ENCODE assay signal across 9 mouse cellular contexts in the genomic region with DNA sequence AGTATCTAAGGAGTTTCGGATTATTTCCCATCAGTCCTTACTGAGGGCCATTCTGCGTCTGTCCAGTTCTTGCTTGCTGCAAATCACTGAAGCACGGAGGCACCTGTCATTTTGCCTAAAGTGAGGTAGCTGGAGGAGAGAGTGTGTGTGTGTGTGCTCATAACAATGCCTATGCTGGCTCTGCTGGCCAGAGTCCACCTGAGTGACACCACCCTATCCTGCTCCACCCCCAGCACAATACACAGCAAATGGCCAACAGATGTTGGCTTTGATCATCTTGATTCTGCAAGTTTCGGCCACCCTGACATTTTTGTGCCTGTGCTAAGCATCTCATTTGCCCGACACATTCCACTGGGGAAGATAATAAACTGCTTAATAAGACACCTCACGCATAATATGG. TPM values are rescaled to one million over a fixed set of nuclear protein-coding genes. Genes with fewer than 3 reads are reported as not detected.
DNase-seq lines count a peak whose midpoint lies in the region; ATAC-seq and TF ChIP-seq lines count a peak whose summit lies in the region.
"Had no signal": no experiment of that assay in that cellular context is flagged by ENCODE, and none has a peak within 500 bp of the region (broad histone marks: within the 10 kb centered on the region; RNA-seq: fewer than 3 reads in every experiment).

No protein-coding gene starts in this region.

- H3K9ac ChIP-seq in hindbrain, embryonic 16.5 days (ENCODE audit: low read depth, low read length) = no peak overlapping the region
- no peak overlapping the region; the same call in 1 of the 2 replicates for H3K9ac ChIP-seq in forebrain, embryonic 11.5 days (ENCODE audit: low read length)
- no peak overlapping the region for H3K9ac ChIP-seq in kidney, postnatal 0 days (ENCODE audit: low read depth, low read length)
- H3K9ac ChIP-seq in midbrain, embryonic 15.5 days = no peak overlapping the region

- peaks cover 24% of the 10 kb centered on the region for H3K36me3 ChIP-seq in hindbrain, embryonic 10.5 days
- no peaks in the 10 kb centered on the region for H3K36me3 ChIP-seq in hindbrain, embryonic 16.5 days (ENCODE audit: control insufficient read depth, insufficient read depth, low read length)
- no peaks in the 10 kb centered on the region for H3K36me3 ChIP-seq in forebrain, embryonic 11.5 days (ENCODE audit: control insufficient read depth, insufficient read depth, low read length)
- no peaks in the 10 kb centered on the region for H3K36me3 ChIP-seq in kidney, postnatal 0 days (ENCODE audit: insufficient read depth, low read length)
- H3K36me3 ChIP-seq in midbrain, embryonic 15.5 days (replicated peaks) = no peaks in the 10 kb centered on the region

- peaks cover 23% of the 10 kb centered on the region for H3K27me3 ChIP-seq in hindbrain, embryonic 10.5 days (ENCODE audit: insufficient read depth, poor library complexity, severe bottlenecking)
- no peaks in the 10 kb centered on the region; the same call in 1 of the 2 replicates for H3K27me3 ChIP-seq in hindbrain, embryonic 16.5 days (replicated peaks; ENCODE audit: control insufficient read depth, insufficient read depth, low read length)
- H3K27me3 ChIP-seq in forebrain, embryonic 11.5 days (ENCODE audit: control insufficient read depth, insufficient read depth, low read length) = no peaks in the 10 kb centered on the region
- H3K27me3 ChIP-seq in kidney, postnatal 0 days (ENCODE audit: insufficient read depth, low read length) = no peaks in the 10 kb centered on the region
- H3K27me3 ChIP-seq in midbrain, embryonic 15.5 days (replicated peaks) = no peaks in the 10 kb centered on the region

- WGBS in hindbrain, embryonic 10.5 days = 74% methylated on average over 6 of the region's 6 CpGs
- 66% methylated on average over 6 of the region's 6 CpGs for WGBS in hindbrain, embryonic 16.5 days
- WGBS in forebrain, embryonic 11.5 days = 78% methylated on average over 6 of the region's 6 CpGs
- 59% methylated on average over 6 of the region's 6 CpGs for WGBS in kidney, postnatal 0 days
- 68% methylated on average over 6 of the region's 6 CpGs for WGBS in midbrain, embryonic 15.5 days

- no peak overlapping the region; the same call in 1 of the 2 replicates for H3K4me2 ChIP-seq in hindbrain, embryonic 16.5 days (ENCODE audit: low read length)
- H3K4me2 ChIP-seq in forebrain, embryonic 11.5 days (ENCODE audit: low read depth, low read length, severe bottlenecking) = peak overlapping the region; percentile 69
- H3K4me2 ChIP-seq in kidney, postnatal 0 days (ENCODE audit: low read length) = peak overlapping the region; percentile 94
- 0 out of 2 replicates have a peak overlapping the region, but pooled peaks have one; percentile 68 for H3K4me2 ChIP-seq in midbrain, embryonic 15.5 days

- peaks cover 66% of the 10 kb centered on the region for H3K4me1 ChIP-seq in hindbrain, embryonic 10.5 days (replicated peaks)
- H3K4me1 ChIP-seq in hindbrain, embryonic 16.5 days (ENCODE audit: control insufficient read depth, insufficient read depth, low read depth, low read length) = peaks cover 36% of the 10 kb centered on the region
- H3K4me1 ChIP-seq in forebrain, embryonic 11.5 days (replicated peaks; ENCODE audit: control insufficient read depth, insufficient read depth, low read length) = peaks cover 16% of the 10 kb centered on the region; the same call in 1 of the 2 replicates
- H3K4me1 ChIP-seq in kidney, postnatal 0 days (replicated peaks; ENCODE audit: insufficient read depth, low read length) = peaks cover 30% of the 10 kb centered on the region
- peaks cover 35% of the 10 kb centered on the region for H3K4me1 ChIP-seq in midbrain, embryonic 15.5 days

- no peak for TF ChIP-seq CTCF in kidney, postnatal 0 days (IDR thresholded peaks at IDR 0.05; ENCODE audit: low read depth)

- H3K27ac ChIP-seq in hindbrain, embryonic 10.5 days = peak overlapping the region; percentile 96
- H3K27ac ChIP-seq in hindbrain, embryonic 16.5 days (ENCODE audit: low read depth, low read length) = no peak overlapping the region
- H3K27ac ChIP-seq in forebrain, embryonic 11.5 days (ENCODE audit: low read depth, low read length) = no peak overlapping the region
- H3K27ac ChIP-seq in kidney, postnatal 0 days = no peak overlapping the region; the same call in 1 of the 2 replicates
- no peak overlapping the region for H3K27ac ChIP-seq in midbrain, embryonic 15.5 days

- no peaks in the 10 kb centered on the region for H3K9me3 ChIP-seq in hindbrain, embryonic 10.5 days
- H3K9me3 ChIP-seq in hindbrain, embryonic 16.5 days (ENCODE audit: control insufficient read depth, low read length) = no peaks in the 10 kb centered on the region
- no peaks in the 10 kb centered on the region for H3K9me3 ChIP-seq in forebrain, embryonic 11.5 days (ENCODE audit: control insufficient read depth, low read length)
- no peaks in the 10 kb centered on the region for H3K9me3 ChIP-seq in kidney, postnatal 0 days (replicated peaks; ENCODE audit: low read length)
- no peaks in the 10 kb centered on the region for H3K9me3 ChIP-seq in midbrain, embryonic 15.5 days
- H3K9me3 ChIP-seq: G1E had no signal

- ATAC-seq in hindbrain, embryonic 16.5 days = no peak
- no peak for ATAC-seq in forebrain, embryonic 11.5 days (replicated peaks; ENCODE audit: low FRiP score)
- no peak for ATAC-seq in kidney, postnatal 0 days (replicated peaks; ENCODE audit: low FRiP score, low read depth)
- no peak for ATAC-seq in midbrain, embryonic 15.5 days (replicated peaks)

- DNase-seq in hindbrain, embryonic 10.5 days (ENCODE audit: low spot score) = no peak
- no peak for DNase-seq in forebrain, embryonic 11.5 days (ENCODE audit: low spot score)
- no peak for DNase-seq in kidney, postnatal 0 days (ENCODE audit: low spot score)
- DNase-seq in spleen, adult 18-20 months = no peak
- no peak for DNase-seq in urinary bladder, adult 2 months (ENCODE audit: low spot score)
- DNase-seq in layer of hippocampus, adult 9-11 months = no peak

- peak overlapping the region; percentile 87 for H3K4me3 ChIP-seq in hindbrain, embryonic 10.5 days
- no peak overlapping the region for H3K4me3 ChIP-seq in hindbrain, embryonic 16.5 days (ENCODE audit: low read length)
- peak overlapping the region; percentile 81; the same call in 1 of the 2 replicates for H3K4me3 ChIP-seq in forebrain, embryonic 11.5 days (ENCODE audit: low read depth, low read length)
- no peak overlapping the region for H3K4me3 ChIP-seq in kidney, postnatal 0 days (replicated peaks; ENCODE audit: low read depth, low read length)
- no peak overlapping the region for H3K4me3 ChIP-seq in midbrain, embryonic 15.5 days

RNA-seq across cellular contexts. Expression of a gene that starts 1.5 kb away (rescaled TPM):
- polyA plus RNA-seq in hindbrain, embryonic 10.5 days (2016; fragmentation: Nextera tagmentation; extraction: Ambion mirVana) = 99.4 and 149 TPM in 2 replicates
- polyA plus RNA-seq in hindbrain, embryonic 16.5 days (2015; fragmentation: Nextera tagmentation; extraction: Ambion mirVana) = 43.4 and 45.9 TPM in 2 replicates
- 85.6 and 88.1 TPM in 2 replicates for polyA plus RNA-seq in forebrain, embryonic 11.5 days (2014; fragmentation: Nextera tagmentation; extraction: Ambion mirVana)
- 29.0 and 31.1 TPM in 2 replicates for polyA plus RNA-seq in kidney, postnatal 0 days (2015; fragmentation: Nextera tagmentation; extraction: Ambion mirVana)
- polyA plus RNA-seq in midbrain, embryonic 15.5 days (2015; fragmentation: Nextera tagmentation; extraction: Ambion mirVana) = 61.2 and 62.8 TPM in 2 replicates
- polyA plus RNA-seq in urinary bladder, adult 2 months (2012; rRNA removed) = 20.0 and 20.2 TPM in 2 replicates

RNA-seq across cellular contexts. Expression of a gene that starts 17.8 kb away (rescaled TPM):
- 0.90 and 1.3 TPM in 2 replicates for polyA plus RNA-seq in hindbrain, embryonic 10.5 days (2016; fragmentation: Nextera tagmentation; extraction: Ambion mirVana)
- polyA plus RNA-seq in hindbrain, embryonic 16.5 days (2015; fragmentation: Nextera tagmentation; extraction: Ambion mirVana) = 1.8 and 2.3 TPM in 2 replicates
- 1.0 and 1.4 TPM in 2 replicates for polyA plus RNA-seq in forebrain, embryonic 11.5 days (2014; fragmentation: Nextera tagmentation; extraction: Ambion mirVana)
- polyA plus RNA-seq in kidney, postnatal 0 days (2015; fragmentation: Nextera tagmentation; extraction: Ambion mirVana) = 24.5 and 27.1 TPM in 2 replicates
- polyA plus RNA-seq in midbrain, embryonic 15.5 days (2015; fragmentation: Nextera tagmentation; extraction: Ambion mirVana) = 1.3 and 2.2 TPM in 2 replicates
- 34.0 and 37.1 TPM in 2 replicates for polyA plus RNA-seq in urinary bladder, adult 2 months (2012; rRNA removed)

Comparison
In these comparisons a context has a peak if more than half of its experiments do, and no peak if none do; other contexts are left out.
1. H3K4me3 ChIP-seq: peak in hindbrain, embryonic 10.5 days (single experiment) and forebrain, embryonic 11.5 days (single experiment); none in hindbrain, embryonic 16.5 days (single experiment), kidney, postnatal 0 days (single experiment) and midbrain, embryonic 15.5 days (single experiment).